Mouse (Mus musculus) kidney, adult 2 months (tissue): ENCODE results near the gene Cemip.

Experiments used
- CTCF ChIP-seq: fragments of 200-500 bp; conservative IDR thresholded peaks from 2 replicates; pipeline ENCODE4 v1.5.1; 2011; ENCODE audit warnings: low read depth, mild to moderate bottlenecking, control low read depth, low read length, moderate library complexity, mixed read lengths; ENCODE audit not compliant: insufficient read depth, insufficient read length
- POLR2A ChIP-seq: fragments of 200-500 bp; IDR thresholded peaks from one replicate; pipeline ENCODE4 v1.6.1; 2011; ENCODE audit warnings: low read depth, low read length, control low read depth

DNA sequence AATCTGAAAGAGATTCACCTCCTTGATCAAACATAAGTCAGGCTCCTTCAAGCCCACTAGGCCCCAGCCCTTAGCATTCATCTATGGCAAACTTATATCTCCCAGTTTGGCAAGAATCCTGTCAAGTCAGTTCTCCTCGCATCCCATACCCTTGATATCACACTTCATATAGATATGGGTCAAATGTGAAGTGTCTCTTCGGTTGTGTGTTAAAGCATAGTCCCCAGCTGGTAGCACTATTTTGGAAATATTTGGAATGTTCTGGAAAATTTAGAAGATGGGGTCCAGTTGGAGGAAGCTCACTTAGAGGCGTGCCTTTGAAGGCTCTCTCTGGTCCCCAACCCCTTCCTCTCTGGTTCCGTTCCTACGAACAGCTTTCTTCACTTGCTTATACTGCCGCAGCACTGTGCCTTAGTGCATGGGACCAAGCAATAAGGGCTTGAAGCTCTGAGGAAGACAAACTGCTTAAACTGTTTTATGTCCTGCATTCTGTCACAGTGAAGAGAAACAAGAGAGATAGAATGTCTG is 172.8 kb downstream of the Cemip start:
- TF ChIP-seq CTCF (no peak), POLR2A (no peak)
